Mouse (Mus musculus) CD4-positive, CD25-positive, alpha-beta regulatory T cell, adult 4 months (primary cell): ENCODE data around the gene Suclg1. TPM values are rescaled to one million over a fixed set of nuclear protein-coding genes. Genes with fewer than 3 reads are reported as not detected.

Experiments
- ATAC-seq: one replicate; pipeline ENCODE4 v1.8.0; 2017
- polyA plus RNA-seq, 2 experiments: library from polyadenylated mRNA; unstranded; fragments of 100-300 nt; shearing (Covaris generic); gene quantifications; one replicate each; pipeline ENCODE4 v1.2.1; 2017

The Suclg1 gene
- polyA plus RNA-seq: 100 to 1,000 TPM; 111 to 123 TPM

DNA sequence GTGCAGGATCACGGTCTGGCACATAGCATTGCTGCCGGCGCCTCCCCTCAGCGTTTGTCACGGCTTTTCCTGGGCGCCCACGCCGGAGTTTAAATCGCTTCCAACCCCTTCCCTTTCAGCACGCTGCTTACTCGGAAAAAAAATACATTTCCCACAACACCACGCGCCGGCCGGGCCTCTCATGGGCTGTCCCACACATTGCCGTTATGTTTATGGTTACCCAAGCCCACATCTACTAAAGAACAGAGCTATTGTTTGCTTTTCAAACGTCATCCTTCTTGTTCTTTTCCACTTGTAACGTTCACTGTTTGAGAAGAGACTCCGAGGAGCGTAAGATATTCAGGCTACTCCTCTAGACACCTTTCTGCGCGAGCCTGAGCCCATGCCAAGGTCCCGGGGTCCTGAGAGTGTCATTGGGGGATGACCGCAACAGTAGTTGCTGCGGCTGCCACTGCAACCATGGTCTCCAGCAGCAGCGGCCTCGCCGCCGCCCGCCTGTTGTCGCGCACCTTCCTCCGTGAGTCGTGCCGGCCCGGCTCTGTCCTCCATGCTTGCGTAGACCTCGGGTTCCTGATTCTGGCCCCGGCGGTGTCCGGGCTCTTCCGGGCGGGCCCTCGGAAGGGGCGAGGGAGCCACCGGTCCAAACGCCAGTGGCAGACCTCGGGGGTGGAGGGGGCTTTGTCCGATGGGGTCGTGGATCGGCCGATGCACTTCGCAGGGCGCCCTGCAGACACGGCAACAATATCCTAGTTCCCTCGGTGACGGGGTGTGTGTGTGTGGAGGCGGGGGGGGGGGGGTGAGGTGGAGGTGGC lies at the start of gene Suclg1:
Suclg1 (plus strand) TSS at position 146 of the 812 bp plus-strand sequence.
- ATAC-seq: peak; percentile 91

DNA sequence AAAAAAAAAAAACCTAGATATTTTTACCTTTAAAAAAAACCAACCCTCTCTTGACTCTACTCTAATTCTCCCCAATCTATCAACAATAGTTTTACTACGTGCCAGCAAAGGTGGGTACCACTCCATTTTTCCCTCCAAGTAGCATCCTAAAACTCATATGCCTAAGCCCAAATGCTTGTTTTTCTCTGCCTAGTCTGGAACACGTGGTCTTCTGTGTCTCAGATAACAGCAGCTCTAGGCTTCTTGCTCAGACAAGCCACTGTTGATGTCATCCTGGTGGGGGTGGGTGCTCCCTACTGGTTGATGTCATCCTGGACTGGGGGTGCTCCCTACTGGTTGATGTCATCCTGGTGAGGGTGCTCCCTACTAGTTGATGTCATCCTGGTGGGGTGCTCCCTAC lies 44.5 kb upstream of the Suclg1 start:
- no peak for ATAC-seq

DNA sequence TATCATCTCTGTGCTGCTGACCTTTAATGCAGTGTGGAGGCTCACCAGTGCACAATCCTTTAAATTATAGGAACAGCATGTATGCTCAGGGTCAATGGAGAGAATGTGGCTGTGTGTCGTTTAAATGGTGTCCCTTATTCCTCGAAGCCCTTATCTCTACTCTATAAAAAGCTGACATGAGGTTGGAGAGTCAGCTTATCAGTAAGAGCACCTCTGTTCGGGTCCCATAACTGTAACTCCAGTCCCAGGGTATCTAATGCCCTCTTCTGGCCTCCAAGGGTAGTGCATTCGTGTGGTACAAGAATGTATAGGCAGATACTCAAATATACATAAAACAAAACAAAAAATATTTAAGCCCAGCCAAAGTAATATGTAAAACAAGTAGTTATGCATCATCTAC lies 43.2 kb upstream of the Suclg1 start:
- no peak for ATAC-seq

DNA sequence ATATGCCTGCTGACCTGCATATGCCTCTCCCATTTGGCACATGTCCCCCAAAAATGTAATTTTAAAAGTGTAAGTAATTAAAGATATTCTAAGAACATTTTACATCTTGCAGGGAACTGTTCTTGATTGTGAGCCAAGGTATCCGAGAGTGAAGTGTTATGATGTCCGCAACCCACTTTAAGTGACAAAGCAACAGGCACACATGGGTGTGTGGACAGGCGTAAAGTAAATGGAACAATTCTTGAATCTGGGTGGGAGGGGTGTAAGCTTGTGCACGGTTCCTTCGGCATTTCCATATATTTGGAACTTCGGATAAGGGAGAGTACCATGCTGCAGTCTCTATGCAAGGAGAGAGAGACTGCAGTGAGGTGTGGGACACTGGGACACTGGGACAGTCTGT lies 38.6 kb upstream of the Suclg1 start:
- ATAC-seq: no peak

- peak; percentile 100 for ATAC-seq
Observed at GRCm38 (mm10) chr6:73210445-73210972, 37.7 kb upstream of the Suclg1 start.

DNA sequence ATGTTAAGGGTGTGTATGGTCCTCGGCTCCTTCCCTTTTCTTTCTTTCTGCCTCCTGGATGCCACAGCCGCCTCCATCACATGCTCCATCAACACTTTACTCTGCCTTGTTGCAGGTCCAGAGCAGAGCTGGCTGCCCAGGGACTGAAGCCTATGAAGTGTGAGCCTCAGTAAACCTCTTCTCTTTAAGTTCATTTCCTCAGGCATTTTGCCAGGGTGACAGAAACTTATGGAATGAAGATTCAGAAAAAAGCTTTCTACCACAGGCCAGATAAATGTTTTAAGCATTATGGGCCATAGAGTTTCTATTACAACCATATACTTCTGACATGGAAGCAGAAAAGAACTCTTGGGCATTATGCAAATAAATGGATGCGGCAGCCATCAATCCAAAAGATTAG lies 37.1 kb upstream of the Suclg1 start:
- ATAC-seq: no peak

GRCm38 (mm10) chr6:73211602-73212001 lies 36.6 kb upstream of the Suclg1 start:
- ATAC-seq: no peak

DNA sequence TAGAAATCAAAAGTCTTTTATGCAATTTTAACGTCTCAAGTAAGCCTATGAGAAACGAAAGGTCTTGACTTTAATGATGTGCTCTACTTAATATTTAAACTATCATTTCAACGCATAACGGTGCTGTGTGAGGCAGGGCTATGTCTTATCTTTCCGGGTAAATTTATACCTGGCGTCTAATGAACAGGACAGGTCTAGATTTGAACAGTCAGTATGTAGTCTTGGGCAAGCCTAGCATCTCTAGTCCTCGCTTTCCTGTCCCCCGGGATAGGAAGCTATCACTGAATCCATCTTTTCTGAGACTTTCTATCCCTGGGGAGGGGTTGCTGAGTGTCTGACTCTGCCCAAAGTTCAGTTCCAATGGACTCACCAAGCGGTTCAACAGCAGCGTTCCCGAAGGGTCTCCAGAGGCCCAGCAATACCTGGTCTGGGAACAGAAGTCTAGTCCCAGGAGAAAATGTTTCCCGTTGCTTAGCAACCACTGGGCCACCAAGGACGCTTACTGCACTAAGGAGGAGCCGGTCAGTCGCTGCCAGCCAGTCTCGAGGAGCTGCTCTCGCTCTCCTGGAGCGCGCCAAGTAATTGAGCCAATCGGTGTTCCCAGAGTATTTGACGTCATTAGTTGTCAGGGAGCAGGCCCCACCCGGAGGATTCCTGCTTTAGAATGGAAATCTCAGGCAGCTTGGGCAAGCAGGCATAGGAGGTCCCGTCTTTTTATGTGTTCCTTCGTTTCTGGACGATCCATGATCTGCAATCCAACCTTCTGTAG lies 26.8 kb upstream of the Suclg1 start, which contains the start of gene Dnah6:
Dnah6 (minus strand) TSS at position 463 of the 769 bp plus-strand sequence.
- ATAC-seq: peak; percentile 94

GRCm38 (mm10) chr6:73221958-73222735 lies 26.0 kb upstream of the Suclg1 start:
- peak; percentile 56 for ATAC-seq

DNA sequence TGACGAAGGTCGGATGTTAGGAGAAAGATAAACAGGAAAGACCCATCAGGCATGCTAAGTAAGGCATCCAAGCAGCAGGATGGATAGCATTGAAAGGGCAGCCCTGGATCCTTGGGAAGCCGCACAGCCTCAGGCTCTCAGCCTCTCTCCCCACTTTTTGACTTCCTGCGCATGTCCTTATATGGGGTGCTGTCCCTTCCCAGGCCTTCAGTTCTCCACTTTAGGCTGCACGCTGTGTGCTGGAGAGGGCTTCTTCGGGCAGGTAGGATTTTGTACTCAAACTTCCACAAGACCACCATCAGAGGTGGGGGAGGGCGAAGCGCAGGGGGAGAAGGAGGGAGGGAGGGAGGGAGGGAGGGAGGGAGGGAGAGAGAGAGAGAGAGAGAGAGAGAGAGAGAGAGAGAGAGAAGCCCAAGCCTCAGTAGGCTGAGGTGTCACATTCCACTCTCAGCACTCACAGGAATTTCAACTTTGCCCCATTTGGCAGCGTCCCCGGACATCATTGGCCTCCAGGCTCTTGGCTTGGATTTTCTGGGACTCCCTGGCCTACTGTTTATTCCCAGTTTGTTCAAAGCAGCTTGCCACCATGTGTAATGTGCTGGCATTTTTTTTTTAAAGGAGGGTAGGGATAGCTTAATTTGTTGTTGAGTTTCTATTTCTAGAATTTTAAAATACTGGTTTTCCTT lies 25.2 kb upstream of the Suclg1 start:
- no peak for ATAC-seq

- ATAC-seq: peak; percentile 45
Observed at GRCm38 (mm10) chr6:73227376-73228158, 20.6 kb upstream of the Suclg1 start.

DNA sequence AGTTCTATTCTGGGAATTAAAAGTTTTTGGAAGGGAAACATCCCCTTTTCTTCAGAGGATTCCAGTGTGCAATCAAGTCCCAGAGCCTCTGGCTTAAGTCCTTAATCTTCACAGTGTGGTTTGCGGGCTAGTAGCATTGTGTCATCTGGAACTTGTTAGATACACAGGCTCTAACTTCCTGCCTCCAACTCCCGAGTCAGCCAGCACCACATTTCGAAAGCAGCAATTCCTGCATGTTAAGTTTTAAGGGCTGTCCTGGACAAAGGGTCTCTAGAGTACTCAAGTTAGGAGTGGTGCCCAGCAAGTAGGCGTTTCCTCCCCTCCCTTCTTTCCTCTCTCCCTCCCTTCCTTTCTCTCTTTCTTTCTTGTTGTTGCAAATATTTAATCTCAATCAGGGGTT lies 19.8 kb upstream of the Suclg1 start:
- peak; percentile 43 for ATAC-seq

DNA sequence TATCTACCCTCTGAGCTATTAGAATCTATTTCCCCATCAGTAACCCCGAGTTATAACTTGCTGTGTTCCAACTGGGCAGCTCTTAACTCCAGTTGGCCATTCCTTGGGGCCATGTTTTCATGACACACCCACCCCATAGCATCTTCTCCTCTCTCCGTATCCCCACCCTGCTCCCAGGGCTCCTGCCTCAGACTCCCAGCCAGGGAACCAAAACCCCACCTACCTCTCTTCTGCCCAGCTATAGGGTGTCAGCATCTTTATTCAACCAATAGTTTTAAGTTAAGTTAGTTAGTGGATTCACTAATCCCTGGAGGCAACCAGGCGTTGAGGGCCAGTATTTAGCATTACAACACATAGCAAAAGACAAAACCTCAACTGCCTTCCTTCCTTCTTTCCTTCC lies 19.3 kb upstream of the Suclg1 start:
- ATAC-seq: no peak

DNA sequence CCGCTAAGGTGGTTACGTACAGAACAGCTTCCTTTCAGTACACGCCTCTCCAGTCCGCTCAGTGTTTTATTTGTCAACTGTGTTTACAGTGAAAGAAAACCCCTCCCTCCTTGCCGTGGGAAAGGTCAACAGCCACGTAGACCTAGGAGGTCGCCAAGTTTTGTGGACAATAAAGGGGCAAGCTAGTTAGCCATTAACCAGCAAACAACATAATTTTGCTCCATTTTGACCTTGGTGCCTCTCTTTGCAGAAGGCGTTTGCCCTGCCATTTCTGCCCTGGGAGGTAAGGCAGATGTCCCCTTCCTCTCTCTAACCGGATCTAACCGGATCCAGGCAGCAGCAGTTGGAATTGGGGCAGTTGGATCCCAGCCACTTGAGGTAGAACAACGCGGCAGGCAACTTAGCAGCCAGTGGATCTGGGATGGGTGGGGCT lies 16.0 kb upstream of the Suclg1 start:
- ATAC-seq: no peak

GRCm38 (mm10) chr6:73233202-73233726 lies 14.9 kb upstream of the Suclg1 start:
- peak; percentile 66 for ATAC-seq

DNA sequence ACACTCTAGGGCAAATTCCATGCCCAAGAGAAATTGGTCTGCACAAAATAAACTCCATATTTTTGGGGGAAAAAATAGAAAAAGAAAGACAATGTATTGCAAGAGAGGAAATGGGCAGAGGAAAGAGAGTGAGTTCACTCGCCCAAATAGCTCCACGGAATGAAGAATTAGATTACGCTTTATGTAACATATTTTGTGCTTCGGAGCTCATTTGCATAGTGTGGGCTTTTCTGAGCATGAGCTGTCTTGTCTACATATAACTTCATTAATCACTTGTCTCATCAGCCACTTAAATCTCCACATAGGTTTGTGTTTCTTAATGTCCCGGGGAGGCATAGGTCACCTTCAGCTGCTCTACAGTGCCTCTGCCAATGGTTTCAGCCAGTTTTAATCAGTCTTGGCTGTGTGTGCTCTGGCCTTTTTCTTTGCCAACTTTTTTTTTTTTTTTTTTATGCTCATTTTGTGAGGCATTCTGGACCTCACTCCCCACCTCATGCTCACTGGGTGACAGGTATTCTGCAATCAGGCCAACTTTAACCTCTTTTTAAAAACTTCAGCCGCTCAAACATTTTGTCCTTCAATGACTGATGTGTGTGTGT lies 13.8 kb upstream of the Suclg1 start:
- no peak for ATAC-seq

GRCm38 (mm10) chr6:73235650-73236049 lies 12.5 kb upstream of the Suclg1 start:
- ATAC-seq: no peak

DNA sequence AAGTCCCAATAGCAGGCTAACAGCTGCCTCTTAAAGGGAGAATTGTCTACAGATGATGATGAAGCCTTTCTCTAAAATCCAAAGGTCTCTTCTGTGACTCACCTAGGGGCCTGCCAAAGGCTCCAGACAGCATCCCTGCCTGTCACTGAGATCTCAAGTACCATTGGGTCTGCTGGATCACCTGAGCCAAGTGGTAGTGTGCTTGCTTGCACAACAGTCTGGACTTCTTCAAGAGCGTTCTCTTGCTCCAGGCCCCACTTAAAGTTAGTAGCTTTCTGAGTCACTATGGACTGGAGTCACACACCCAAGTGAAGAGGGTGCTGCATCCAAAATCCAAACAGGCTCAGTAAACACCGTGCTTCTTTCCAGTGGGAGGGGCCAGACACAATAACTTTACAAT lies 1.4 kb upstream of the Suclg1 start:
- no peak for ATAC-seq

- peak; percentile 22 for ATAC-seq
Observed at GRCm38 (mm10) chr6:73247452-73247851, 730 bp upstream of the Suclg1 start.

GRCm38 (mm10) chr6:73249049-73249422 lies 854 bp downstream of the Suclg1 start:
- no peak for ATAC-seq

GRCm38 (mm10) chr6:73249851-73250250 lies 1.7 kb downstream of the Suclg1 start:
- no peak for ATAC-seq
